23 mouse cellular contexts compared by ENCODE assay signal in the genomic region with DNA sequence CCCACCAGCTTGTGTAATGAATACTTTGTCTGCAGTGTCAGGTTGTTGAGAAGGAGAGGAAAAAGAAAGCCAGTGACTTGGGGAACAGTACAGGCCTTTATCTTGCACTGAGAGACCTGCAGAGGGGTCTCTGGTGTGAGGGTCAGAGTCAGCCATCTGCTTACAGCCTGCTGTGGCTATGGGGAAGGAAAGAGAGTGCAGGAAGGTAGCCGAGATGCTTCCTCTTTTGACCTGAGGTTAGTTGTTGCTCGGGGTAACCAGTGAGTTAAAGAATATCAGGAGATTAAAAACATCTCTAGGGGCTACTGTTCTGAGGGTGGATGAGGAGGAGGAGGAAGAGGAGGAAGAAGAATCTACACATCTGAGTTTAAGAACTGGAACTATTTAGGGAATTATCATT. TPM values are rescaled to one million over a fixed set of nuclear protein-coding genes. Genes with fewer than 3 reads are reported as not detected.
A peak's percentile ranks its signal among the peaks of the same experiment; 100 is the strongest.
DNase-seq lines count a peak whose midpoint lies in the region; ATAC-seq and TF ChIP-seq lines count a peak whose summit lies in the region.
"Had no signal": no experiment of that assay in that cellular context is flagged by ENCODE, and none has a peak within 500 bp of the region (broad histone marks: within the 10 kb centered on the region; RNA-seq: fewer than 3 reads in every experiment).

No protein-coding gene starts in this region.

- DNase-seq in forebrain, embryonic 10.5 days (ENCODE audit: extremely low spot score, low spot score): no peak
- peak; percentile 14 for DNase-seq in A20 (ENCODE audit: low read depth, low spot score)
- no peak for DNase-seq in cerebellum, adult 2 months
- no peak for DNase-seq in layer of hippocampus, adult 8-10 months (ENCODE audit: low spot score in 2 of 2)
- no peak for DNase-seq in left cerebral cortex, postnatal 4 days
- DNase-seq: adrenal gland, adult 2 months; adrenal gland, postnatal 10 days; adrenal gland, postnatal 25 days; cerebellum, adult 11 months; cerebellum, adult 18-20 months; cerebellum, adult 9-10 months; cerebellum, postnatal 10 days; cerebellum, postnatal 25 days; forebrain, postnatal 0 days had no signal

- WGBS in forebrain, embryonic 10.5 days: 63% methylated on average over 2 of the region's 2 CpGs
- 67% methylated on average over 2 of the region's 2 CpGs for WGBS in forebrain, embryonic 16.5 days
- WGBS in cerebellum, adult 2 months: 79% methylated on average over 2 of the region's 2 CpGs

- intact Hi-C loops in left cerebral cortex, postnatal 4 days (cut with DNase I): no loop called here

- H3K4me1 ChIP-seq in forebrain, embryonic 10.5 days: peaks cover 17% of the 10 kb centered on the region
- peaks cover 6% of the 10 kb centered on the region for H3K4me1 ChIP-seq in forebrain, embryonic 16.5 days (replicated peaks; ENCODE audit: control insufficient read depth, insufficient read depth, low read length)
- H3K4me1 ChIP-seq in cortical plate, adult 2 months (ENCODE audit: control insufficient read depth, insufficient read depth, low read length): peaks cover 6% of the 10 kb centered on the region
- H3K4me1 ChIP-seq in cerebellum, adult 2 months (ENCODE audit: control insufficient read depth, insufficient read depth, low read length): no peaks in the 10 kb centered on the region

- H3K4me3 ChIP-seq in forebrain, embryonic 10.5 days: no peak overlapping the region
- no peak overlapping the region for H3K4me3 ChIP-seq in forebrain, embryonic 16.5 days (replicated peaks; ENCODE audit: low read length)
- no peak overlapping the region for H3K4me3 ChIP-seq in cortical plate, adult 2 months (ENCODE audit: insufficient read depth, low read length)
- H3K4me3 ChIP-seq in cerebellum, adult 2 months (replicated peaks; ENCODE audit: insufficient read depth, low read depth, low read length): no peak overlapping the region
- H3K4me3 ChIP-seq: embryonic facial prominence, embryonic 10.5 days; embryonic facial prominence, embryonic 12.5 days; forebrain, embryonic 12.5 days had no signal

- H3K9me3 ChIP-seq in forebrain, embryonic 10.5 days: no peaks in the 10 kb centered on the region
- H3K9me3 ChIP-seq in forebrain, embryonic 16.5 days (ENCODE audit: control insufficient read depth, low read length): no peaks in the 10 kb centered on the region
- H3K9me3 ChIP-seq: embryonic facial prominence, embryonic 10.5 days; embryonic facial prominence, embryonic 12.5 days; forebrain, embryonic 12.5 days had no signal

- no peak for TF ChIP-seq POLR2A in cortical plate, adult 2 months (IDR thresholded peaks at IDR 0.05; ENCODE audit: extremely low read depth, insufficient read depth, low read length)
- TF ChIP-seq POLR2A in cerebellum, adult 2 months (IDR thresholded peaks at IDR 0.05; ENCODE audit: borderline replicate concordance, insufficient read depth, low read length): no peak

- H3K4me2 ChIP-seq in forebrain, embryonic 16.5 days (ENCODE audit: low read length): no peak overlapping the region
- H3K4me2 ChIP-seq: embryonic facial prominence, embryonic 12.5 days; forebrain, embryonic 12.5 days had no signal

- peak overlapping the region; percentile 53; the same call in 1 of the 2 replicates for H3K27ac ChIP-seq in forebrain, embryonic 10.5 days
- H3K27ac ChIP-seq in forebrain, embryonic 16.5 days (ENCODE audit: low read length): no peak overlapping the region
- 0 out of 2 replicates have a peak overlapping the region, but pooled peaks have one; percentile 12 for H3K27ac ChIP-seq in cortical plate, adult 2 months (ENCODE audit: insufficient read depth, low read length)
- H3K27ac ChIP-seq in cerebellum, adult 2 months (ENCODE audit: insufficient read depth, low read length): no peak overlapping the region
- H3K27ac ChIP-seq: embryonic facial prominence, embryonic 10.5 days; embryonic facial prominence, embryonic 12.5 days; forebrain, embryonic 12.5 days had no signal

- no peak for ATAC-seq in forebrain, embryonic 16.5 days
- ATAC-seq in hematopoietic stem cell, adult 5-6 weeks (replicated peaks in 1 of 2; ENCODE audit: insufficient read depth in 1 of 2, low FRiP score in 2 of 2, low TSS enrichment in 1 of 2, low read depth in 1 of 2, poor library complexity in 2 of 2, severe bottlenecking in 2 of 2): peak; percentile 81 to 87
- ATAC-seq: forebrain, embryonic 14.5 days; forebrain, postnatal 0 days had no signal

- no peak overlapping the region for H3K9ac ChIP-seq in forebrain, embryonic 16.5 days (replicated peaks; ENCODE audit: low read depth, low read length)
- H3K9ac ChIP-seq: embryonic facial prominence, embryonic 12.5 days; forebrain, embryonic 12.5 days; forebrain, postnatal 0 days had no signal

- no peaks in the 10 kb centered on the region for H3K36me3 ChIP-seq in forebrain, embryonic 10.5 days (replicated peaks)
- no peaks in the 10 kb centered on the region for H3K36me3 ChIP-seq in forebrain, embryonic 16.5 days (ENCODE audit: control insufficient read depth, insufficient read depth)
- H3K36me3 ChIP-seq: embryonic facial prominence, embryonic 10.5 days; embryonic facial prominence, embryonic 12.5 days; forebrain, embryonic 12.5 days had no signal

- H3K27me3 ChIP-seq in forebrain, embryonic 10.5 days (ENCODE audit: poor library complexity, severe bottlenecking): peaks cover 37% of the 10 kb centered on the region
- H3K27me3 ChIP-seq in forebrain, embryonic 16.5 days (replicated peaks; ENCODE audit: control insufficient read depth, insufficient read depth, low read length): 0 out of 2 replicates have a peak, but pooled peaks cover 2% of the 10 kb centered on the region
- H3K27me3 ChIP-seq in cerebellum, adult 2 months (ENCODE audit: control insufficient read depth, insufficient read depth, low read length): no peaks in the 10 kb centered on the region

- TF ChIP-seq CTCF in cortical plate, adult 2 months (IDR thresholded peaks at IDR 0.05; ENCODE audit: extremely low read depth, insufficient read depth, low read length): no peak
- TF ChIP-seq CTCF in cerebellum, adult 2 months (IDR thresholded peaks at IDR 0.05; ENCODE audit: borderline replicate concordance, insufficient read depth, low read depth, low read length): no peak

RNA-seq across cellular contexts. Expression of a gene that starts 7.0 kb away (rescaled TPM):
- polyA plus RNA-seq in forebrain, embryonic 10.5 days (2016; fragmentation: Nextera tagmentation; extraction: Ambion mirVana): 11.0 and 12.3 TPM in 2 replicates
- 18.7 and 20.5 TPM in 2 replicates for polyA plus RNA-seq in forebrain, embryonic 16.5 days (2015; fragmentation: Nextera tagmentation; extraction: Ambion mirVana)
- 124 and 127 TPM in 2 replicates for polyA plus RNA-seq in cortical plate, adult 2 months (2012; rRNA removed)
- total RNA-seq in hematopoietic stem cell, adult 5-6 weeks (2017): not detected in 2 replicates
- 206 and 213 TPM in 2 replicates for polyA plus RNA-seq in cerebellum, adult 2 months (2012; rRNA removed)
- 10 to 100 TPM; 54.2 to 62.9 (median 59.2) TPM for total RNA-seq in layer of hippocampus, adult 8-10 months (2022)
- total RNA-seq in left cerebral cortex, postnatal 4 days (2021): 10 to 100 TPM; 25.1 to 26.1 TPM
- total RNA-seq: MEL had no signal
- polyA plus RNA-seq: C2C12 had no signal

Comparison
In these comparisons a context has a peak if more than half of its experiments do, and no peak if none do; other contexts are left out.
1. H3K27ac ChIP-seq: peak in forebrain, embryonic 10.5 days (single experiment) and cortical plate, adult 2 months (single experiment); none in forebrain, embryonic 16.5 days (single experiment) and cerebellum, adult 2 months (single experiment).